Mouse (Mus musculus) spleen, adult 2 months (tissue): Measurements from ENCODE around the gene Sfxn2.

ENCODE experiments used
- CTCF ChIP-seq: fragments of 200-500 bp; IDR thresholded peaks from 2 replicates; pipeline ENCODE4 v1.5.1; 2011; ENCODE audit warnings: mild to moderate bottlenecking, inconsistent platforms; ENCODE audit not compliant: insufficient read depth, insufficient read length, insufficient replicate concordance; ENCODE audit errors: extremely low read depth
- POLR2A ChIP-seq: fragments of 200-500 bp; IDR thresholded peaks from 2 replicates; pipeline ENCODE4 v1.6.1; 2011; ENCODE audit warnings: low read depth, low read length, inconsistent platforms

GRCm38 (mm10) chr19:46622659-46623193 lies 49.6 kb downstream of the Sfxn2 start:
- TF ChIP-seq CTCF (no peak), POLR2A (no peak)
